Mouse (Mus musculus) heart, adult 2 months (tissue): ENCODE measurements around the gene Necap1.

Experiments
- CTCF ChIP-seq: fragments of 200-600 bp; IDR thresholded peaks from 2 replicates; pipeline ENCODE4 v1.8.1; 2022; ENCODE audit warnings: antibody characterized with exemption, mild to moderate bottlenecking, moderate library complexity
- EP300 ChIP-seq: fragments of 200-500 bp; IDR thresholded peaks from 2 replicates; pipeline ENCODE4 v1.6.1; 2011; ENCODE audit warnings: low read depth, low read length, control low read depth; ENCODE audit not compliant: insufficient read depth
- POLR2A ChIP-seq: fragments of 200-500 bp; IDR thresholded peaks from 2 replicates; pipeline ENCODE4 v1.6.1; 2011; ENCODE audit warnings: mild to moderate bottlenecking, low read depth, low read length, control low read depth; ENCODE audit not compliant: insufficient read depth

DNA sequence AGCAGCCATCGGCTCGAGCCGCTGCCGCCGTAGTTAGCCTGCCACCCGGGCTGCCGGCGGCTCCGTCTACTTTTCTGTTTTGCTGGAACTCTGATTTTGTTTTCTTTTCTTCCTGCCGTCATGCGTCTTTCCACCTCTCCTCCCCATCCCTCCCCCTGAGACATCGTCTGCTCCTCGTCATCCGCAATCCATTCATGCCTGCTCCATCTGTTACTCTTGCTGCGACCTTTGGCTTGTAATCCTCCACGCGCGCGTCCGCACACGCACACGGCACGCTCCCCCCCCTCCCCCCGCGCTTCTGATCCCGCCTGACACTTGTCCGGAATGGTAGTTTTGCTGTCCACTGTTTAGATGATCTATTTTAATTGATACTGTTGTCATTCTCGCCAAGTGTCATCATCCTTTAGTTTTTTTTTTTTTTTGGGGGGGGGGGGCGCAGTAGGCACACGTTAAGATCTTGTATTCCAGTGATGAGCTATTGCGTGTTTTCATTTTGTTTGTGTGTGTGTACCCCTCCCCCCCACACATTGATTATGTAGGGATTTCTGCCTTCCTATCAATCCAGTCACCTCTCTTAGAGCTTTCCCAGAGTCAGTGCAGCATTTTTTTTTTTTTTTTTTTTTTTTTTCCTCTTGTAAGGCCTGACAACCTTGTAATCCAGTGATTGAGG lies 581 bp downstream of the Necap1 start:
- TF ChIP-seq CTCF, result no peak
- no peak for TF ChIP-seq EP300
- TF ChIP-seq POLR2A, result no peak
